Mouse (Mus musculus) natural killer cell, adult 2 months (primary cell): ENCODE measurements at regions not wholly inside any gene's neighbourhood (a gene's known extent, or its start where the extent isn't known, plus 50 kb on each side); places are given as distances from the start of the nearest gene placed in this dataset.

Source experiments
- DNase-seq, 2 experiments: peaks; one replicate each; pipeline ENCODE4 v3.0.0; 2022; ENCODE audit warnings: low spot score in 2 of 2

DNA sequence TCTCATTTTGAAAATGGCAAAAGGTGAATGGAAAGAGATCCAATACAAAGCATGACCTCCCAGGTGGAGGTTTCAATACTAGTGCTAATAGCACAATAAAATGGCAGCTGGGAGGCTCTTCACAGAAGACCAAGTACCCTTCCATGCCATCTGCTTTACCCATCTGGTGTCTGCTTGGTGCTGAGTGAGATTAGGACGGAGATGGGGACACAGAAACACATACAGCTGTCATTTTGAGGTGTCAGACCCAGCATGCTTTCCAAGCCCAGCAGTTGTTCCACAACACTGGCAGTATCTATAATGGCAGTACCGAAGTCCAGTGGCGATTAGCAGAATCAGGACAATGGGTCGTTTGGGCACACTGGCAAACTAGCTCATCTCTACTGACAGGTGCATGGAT is 118.9 kb upstream of the 1700064H15Rik start:
- DNase-seq, result no peak

DNA sequence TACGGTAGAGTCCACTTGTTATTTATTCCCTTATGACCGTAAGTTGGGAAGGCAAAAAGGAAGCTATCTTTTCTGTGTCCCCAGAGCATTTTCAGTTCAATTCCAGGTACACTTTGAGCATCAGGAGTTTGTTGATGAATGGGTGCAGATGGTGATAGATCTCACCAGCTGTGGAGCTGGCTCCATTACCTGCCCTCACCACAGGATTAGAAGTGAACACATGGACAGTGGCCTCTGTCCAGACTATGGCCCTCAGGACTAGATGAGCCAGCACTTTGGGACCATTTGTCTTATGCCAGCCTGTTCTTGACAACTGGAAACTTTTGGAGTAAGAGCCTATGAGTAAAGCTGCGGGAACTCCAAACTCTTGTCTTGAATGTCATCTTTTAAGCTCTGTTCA is 123.5 kb upstream of the 1700064H15Rik start:
- DNase-seq, result no peak

GRCm38 (mm10) chr3:19754011-19754410 is 125.5 kb upstream of the 1700064H15Rik start:
- no peak for DNase-seq

DNA sequence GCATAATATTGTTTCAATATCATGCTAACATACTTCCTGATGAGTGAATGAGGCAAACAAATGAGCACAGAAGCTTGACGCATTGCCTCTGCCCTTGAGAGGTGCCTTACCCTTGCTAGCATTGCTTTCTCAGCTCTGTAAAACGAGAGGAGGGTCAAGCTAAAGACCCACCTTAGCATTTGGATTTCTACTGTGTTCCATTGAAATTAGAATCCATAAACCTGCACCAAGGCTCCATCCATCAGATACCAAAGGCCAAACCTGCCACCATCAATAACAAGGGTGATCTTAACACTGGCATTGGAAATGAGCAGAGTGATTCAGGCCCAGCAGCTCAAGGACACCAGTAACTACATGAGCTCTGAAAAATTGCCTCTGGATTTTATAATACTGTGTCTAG is 126.2 kb upstream of the 1700064H15Rik start:
- DNase-seq, result no peak

GRCm38 (mm10) chr3:19755136-19755535 is 126.7 kb upstream of the 1700064H15Rik start:
- no peak for DNase-seq

DNA sequence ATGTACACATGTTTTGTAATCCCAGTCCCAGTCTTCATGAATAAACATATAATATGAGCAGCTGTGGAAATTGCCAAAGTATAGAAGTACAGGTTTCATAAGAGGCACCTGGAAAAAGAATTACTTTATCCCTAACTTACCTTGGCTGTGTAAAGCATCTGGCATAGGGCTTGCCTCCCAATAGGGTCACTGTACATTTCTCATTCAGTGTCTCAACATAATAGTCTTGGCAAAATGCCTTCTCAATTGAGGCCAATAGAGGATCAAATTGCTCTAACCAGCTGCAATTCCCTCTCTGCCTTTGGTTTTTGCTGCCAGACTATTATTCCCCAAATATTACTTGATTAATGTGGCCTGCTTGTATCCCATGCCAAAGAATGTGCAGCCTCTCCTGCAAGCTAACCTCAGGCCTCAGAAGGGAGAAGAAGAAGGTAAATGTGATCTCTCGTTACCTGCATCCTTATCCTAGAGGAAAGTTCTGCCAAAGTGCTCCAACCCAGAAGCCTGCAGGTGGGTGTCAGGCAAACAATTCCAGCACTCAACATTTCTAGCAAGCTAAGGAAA is 158.2 kb upstream of the Cp start:
- DNase-seq, result no peak

DNA sequence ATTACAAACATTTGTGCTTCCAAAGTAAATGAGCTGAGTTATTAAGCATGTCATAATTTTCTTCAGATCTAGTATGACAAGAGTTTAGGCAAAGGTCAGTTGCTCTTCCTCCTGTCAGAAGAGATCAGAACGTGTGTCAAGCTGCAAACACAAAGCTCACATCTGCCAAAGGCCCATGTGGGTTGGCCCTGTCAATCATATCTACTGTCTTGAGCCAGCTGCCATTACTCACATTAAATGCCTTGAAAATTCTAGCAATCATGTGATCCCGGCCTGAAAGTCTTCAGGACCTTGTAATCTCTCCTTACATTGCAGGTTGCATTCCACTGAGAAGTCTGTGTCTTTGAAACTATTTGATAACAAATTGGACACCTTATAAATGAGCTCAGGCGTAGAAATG is 146.8 kb upstream of the Cp start:
- DNase-seq, result no peak

DNA sequence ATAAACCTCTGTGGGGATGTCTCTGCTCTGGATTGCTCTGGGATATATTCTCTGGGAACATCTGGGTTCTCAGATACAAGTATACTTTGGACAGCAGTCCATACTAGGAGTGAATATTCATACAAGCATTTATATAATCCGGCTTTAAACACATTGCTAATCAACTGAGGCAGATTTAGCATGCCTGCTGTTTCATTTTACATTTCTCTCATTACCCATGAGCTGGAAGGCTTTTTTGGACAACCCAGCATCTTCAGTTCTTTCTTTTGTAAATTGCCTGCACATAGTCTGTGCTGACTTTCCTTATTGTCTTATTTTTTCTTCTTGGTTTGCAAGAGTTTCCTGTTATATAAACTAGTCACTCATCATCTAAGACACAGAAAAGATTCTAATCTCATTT is 131.9 kb upstream of the Cp start:
- DNase-seq, result no peak

DNA sequence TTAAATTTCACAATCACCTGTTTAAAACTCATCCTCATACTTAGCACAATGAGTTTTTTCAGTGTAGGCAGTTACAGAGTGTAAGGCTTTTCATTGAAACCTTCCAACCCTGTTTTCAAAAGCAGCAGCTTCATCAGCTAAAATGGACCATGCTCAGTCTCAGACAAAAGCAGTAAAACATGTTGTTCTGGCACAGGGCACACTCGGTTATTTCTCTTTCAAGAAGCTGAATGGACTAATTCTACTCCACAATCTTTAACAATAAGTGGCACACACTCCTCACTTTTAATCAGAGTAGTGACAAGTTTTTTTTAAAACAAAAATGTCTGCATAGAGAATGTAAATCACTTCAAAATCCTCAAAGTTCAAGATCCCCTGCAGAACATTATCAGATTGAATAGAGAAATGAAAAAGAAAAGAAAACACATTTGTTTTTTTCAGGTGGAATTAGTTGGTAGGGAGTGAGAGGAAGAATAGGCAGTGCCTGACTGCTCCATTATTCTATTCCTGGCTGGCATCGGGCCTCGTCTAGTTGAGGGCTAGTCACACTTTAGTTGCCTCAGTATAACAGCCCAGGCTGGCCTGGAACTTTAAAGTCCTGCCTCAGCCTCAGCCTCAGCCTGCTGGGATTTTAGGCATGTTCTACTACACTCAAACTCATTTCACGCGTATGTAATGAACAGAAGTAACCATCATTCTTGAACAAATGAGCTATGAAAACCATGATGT is 128.2 kb upstream of the Cp start:
- DNase-seq, result no peak

- no peak for DNase-seq
These were observed 127.1 kb upstream of the Cp start for GRCm38 (mm10) chr3:19829752-19830151.

- DNase-seq, result no peak
These were observed 108.7 kb upstream of the Cp start for GRCm38 (mm10) chr3:19848031-19848735.

GRCm38 (mm10) chr3:19848736-19849269 is 108.1 kb upstream of the Cp start:
- no peak for DNase-seq

DNA sequence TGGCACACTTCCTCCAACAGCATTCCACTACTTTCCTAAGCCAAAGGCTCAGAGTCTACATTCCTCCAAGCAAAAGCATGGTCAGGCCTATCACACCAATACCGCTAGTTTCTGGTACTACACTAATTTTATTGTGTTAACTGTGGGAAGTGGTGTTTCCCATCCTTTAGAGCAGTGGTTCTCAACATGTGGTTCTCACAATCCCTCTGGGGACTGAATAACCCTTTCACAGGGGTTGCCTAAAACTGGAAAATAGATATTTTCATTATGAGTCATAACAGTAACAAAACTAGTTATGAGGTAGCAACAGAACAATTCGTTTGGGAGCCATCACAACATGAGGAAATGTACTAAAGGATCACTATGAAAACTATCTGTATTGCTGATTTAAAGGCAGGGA is 74.2 kb upstream of the Cp start:
- no peak for DNase-seq

- DNase-seq, result no peak
These were observed 68.4 kb upstream of the Cp start for GRCm38 (mm10) chr3:19888405-19888804.

- DNase-seq, result no peak
These were observed 62.6 kb upstream of the Cp start for GRCm38 (mm10) chr3:19894258-19894629.

DNA sequence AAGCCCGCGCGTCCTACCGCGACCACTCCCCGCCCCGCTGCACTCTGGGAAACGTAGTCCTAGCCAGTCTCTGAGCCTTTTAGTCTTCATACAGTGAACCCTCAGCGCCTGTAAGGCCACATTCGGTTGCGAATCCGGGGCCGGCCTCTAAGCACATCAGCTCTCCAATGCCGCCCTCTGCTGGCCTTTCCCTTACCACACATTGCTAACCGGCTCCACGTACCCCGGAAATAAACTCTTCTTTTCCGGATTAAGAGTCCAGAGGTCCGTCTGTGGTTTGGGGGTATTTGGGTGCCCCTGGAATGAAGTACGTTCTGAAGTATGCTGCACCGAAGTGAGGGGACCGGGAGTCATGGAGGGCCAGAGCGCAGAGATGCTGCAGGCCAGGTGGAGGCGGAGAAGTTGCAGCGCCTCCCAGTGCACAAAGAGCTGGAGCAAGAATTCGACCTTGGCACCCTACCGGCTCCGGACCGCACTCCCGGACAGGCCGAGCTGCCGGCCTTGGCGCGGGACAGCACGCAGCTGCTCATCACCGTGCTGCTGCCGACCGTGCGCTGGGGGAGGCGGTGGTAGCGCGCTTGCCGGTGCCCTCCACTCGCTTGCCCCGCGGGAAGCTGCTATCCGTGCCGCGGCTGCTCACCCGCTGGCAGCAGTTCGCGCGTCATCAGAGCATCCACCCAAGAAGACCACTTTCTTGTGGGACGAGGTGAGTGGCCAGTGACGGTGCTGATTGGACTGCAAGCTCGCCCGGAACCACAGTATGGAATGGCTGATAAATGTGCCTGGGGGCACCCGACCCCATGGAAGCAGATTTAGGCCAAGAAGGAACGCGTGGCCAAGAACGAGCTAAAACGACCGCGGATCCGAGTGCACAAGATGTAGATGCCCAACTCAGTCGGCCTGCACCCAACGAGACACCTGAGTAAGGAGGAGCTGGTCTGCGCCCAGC is 62.0 kb upstream of the Cp start:
- peak; percentile 87 to 90 for DNase-seq

- DNase-seq, result no peak
These were observed 61.1 kb upstream of the Cp start for GRCm38 (mm10) chr3:19895755-19896154.

GRCm38 (mm10) chr3:19897140-19897539 is 59.7 kb upstream of the Cp start:
- no peak for DNase-seq

GRCm38 (mm10) chr3:19902226-19902625 is 54.6 kb upstream of the Cp start:
- no peak for DNase-seq

DNA sequence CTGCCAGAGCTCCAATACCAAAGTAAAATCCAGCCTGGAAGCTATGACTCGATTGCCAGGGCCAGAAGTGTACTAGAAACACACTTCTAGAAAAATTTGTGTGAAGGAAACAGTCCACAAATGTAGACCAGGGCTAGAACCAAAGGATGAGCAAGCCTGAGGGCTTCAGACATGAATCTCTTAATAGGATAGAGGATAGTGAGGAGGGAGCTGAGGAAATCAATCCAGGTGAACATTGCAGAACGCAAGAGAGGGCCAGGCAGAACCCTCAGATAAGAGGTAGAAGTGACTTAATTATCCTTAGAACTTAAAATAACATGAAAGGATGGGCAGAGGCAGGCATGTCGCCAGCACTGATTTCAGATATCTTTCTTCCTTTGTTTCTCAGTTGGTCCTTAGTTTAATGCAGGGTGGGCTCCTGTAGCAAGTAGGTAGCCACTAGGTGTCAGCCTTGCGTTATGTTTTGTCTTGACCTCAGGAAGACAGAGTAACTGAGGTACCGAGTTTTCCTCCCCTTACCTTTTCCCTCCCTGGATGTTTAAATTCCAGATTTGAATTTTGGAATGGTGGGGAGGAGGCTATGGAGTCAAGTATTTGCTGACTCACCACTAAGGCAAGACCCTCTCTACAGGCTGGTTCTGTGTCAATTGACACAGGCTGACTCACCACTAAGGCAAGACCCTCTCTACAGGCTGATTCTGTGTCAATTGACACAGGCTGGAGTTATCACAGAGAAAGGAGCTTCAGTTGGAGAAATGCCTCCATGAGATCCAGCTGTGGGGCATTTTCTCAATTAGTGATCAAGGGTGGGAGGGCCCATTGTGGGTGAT is 52.2 kb upstream of the Cp start:
- DNase-seq, result peak in 1 of 2 experiments; percentile 34
